Mouse (Mus musculus) heart, postnatal 10 days (tissue): ENCODE data around the gene Ptgds. TPM values are rescaled to one million over a fixed set of nuclear protein-coding genes. Genes with fewer than 3 reads are reported as not detected.

Experiments
- DNase-seq, 2 experiments: peaks; one replicate each; pipeline ENCODE4 v3.0.0; 2021
- intact Hi-C: fragments of 180-260 bp; cut with DNase I; formaldehyde crosslinking; loops from one replicate; pipeline ENCODE4 v1.15.1; 2025
- microRNA-seq, 2 experiments: library from miRNA; unstranded; fragments of <30 nt; microRNA quantifications; one replicate each; pipeline ENCODE4 v1.2.0; 2022
- total RNA-seq, 2 experiments: library from RNA; stranded (reverse); gene quantifications; 2 replicates each; pipeline ENCODE4 v1.2.3; 2021

Ptgds gene
- total RNA-seq, 2 experiments from 2014 or later, result 75.1 to 110 TPM

DNA sequence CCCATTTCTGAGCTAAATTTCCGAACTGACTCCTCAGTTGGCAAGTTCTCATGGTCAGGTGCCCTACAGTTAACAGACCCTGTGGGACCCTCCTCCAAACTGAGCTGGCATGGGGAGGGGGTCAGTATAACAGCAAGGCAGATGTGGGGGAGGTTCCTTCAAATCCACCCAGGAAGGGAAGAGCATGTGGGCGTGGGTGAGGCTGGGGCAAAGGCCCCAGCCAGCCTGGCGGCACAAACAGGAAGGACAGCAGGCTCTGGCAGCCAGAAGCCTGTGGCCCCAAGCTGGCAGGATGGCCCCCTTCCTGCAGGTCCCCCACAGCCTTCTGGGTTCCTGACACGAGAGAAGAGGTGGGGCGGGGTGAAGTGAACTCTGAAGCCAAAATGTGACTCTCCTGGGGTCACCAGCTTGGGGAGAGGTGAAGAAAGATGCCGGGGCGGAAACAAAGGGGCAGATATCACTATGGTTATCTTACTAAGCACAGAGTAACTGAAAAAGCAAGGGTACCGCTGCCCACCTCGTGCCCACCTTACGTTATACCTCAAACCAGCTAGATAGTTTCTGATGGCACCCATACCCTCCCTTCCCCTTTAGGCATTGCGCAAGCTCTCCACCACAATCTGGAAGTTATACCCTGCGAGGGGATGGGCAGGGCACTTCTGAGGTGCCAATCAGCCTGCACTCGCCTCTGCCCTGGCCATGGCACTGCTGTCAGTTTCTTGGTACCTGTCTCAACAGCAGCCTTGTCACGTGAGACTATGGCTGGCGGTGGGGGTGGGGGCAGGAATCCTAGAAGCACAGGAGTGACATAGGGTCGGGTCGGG, 47.0 kb downstream of the Ptgds start, which contains the start of gene Fut7:
Gene Fut7 (plus strand): TSS at position 681 of the 824 bp plus-strand sequence.
- intact Hi-C loops, result loop anchor here (1.0 to 10.0 kb wide), 2 partner anchors 61 to 132 kb away; partner anchors contain the start of gene Edf1
- no peak for DNase-seq

DNA sequence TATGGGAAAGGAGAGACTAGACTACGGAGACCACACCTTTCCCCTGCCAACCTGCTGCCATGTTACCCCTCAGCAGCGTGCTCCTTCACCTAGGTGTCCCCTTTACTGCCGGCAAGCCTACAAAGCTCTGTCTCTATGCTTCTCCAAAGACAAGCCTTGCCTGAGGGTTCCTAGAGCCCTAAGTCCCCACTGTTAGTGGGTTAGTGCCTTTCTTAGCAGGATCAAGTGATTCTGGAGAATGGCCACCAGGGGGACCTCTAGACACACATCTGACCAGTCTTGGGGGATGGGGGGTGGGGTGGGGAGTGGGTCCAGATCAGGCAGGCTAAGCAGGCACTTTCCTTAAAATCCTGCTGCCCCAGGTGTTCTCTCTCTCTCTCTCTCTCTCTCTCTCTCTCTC, 48.0 kb downstream of the Ptgds start:
- intact Hi-C loops, result loop anchor here (1.0 to 10.0 kb wide), 2 partner anchors 61 to 133 kb away; partner anchors contain the start of gene Edf1
- peak; percentile 37 to 61 for DNase-seq

DNA sequence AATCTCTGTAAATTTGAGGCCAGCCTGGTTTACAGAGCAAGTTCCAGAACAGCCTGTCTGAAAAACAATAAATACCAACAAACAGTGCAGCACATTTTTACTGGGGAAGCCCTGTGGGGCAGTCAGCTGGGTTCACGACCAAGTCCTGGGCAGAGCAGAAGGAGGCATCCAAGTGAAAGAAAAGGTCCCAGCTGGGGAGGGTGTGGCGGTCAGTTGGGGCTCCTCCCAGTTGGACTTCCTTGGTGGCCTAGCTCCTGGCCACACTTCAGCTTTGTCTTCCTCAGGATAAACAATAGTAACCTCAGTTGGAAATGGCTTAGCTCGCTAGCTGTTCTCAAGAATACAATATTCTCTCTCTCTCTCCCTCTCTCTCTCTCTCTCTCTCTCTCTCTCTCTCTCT, 52.4 kb downstream of the Ptgds start:
- intact Hi-C loops, result no loop called here
- peak in 1 of 2 experiments; percentile 29 for DNase-seq

Small RNAs within 50 kb of the gene (microRNA-seq; reads per million reads assigned to microRNA genes)
- 0.95 to 1.4 reads per million in 2 experiments for gene Mir3087

Other genes starting within 250 kb of the Ptgds start
- gene Tubb4b, start 245.3 kb downstream of the Ptgds start, total RNA-seq, result 100 to 1,000 TPM; 258 to 286 TPM
- not detected for gene Slc34a3, start 235.7 kb downstream of the Ptgds start, total RNA-seq
- gene Rnf224, start 233.3 kb downstream of the Ptgds start, total RNA-seq, result not detected
- 1 to 10 TPM; 1.3 TPM for gene Rnf208, start 227.8 kb downstream of the Ptgds start, total RNA-seq
- not detected for gene Cysrt1, start 227.6 kb downstream of the Ptgds start, total RNA-seq
- gene AL732309.1, start 223.2 kb downstream of the Ptgds start, total RNA-seq, result 1 to 10 TPM; 1.4 to 1.7 TPM
- gene Tmem203, start 214.6 kb downstream of the Ptgds start, total RNA-seq, result 10 to 100 TPM; 16.4 to 18.2 TPM
- gene Tprn, start 207.4 kb downstream of the Ptgds start, total RNA-seq, result 1 to 10 TPM; 5.0 to 7.5 TPM
- gene Ssna1, start 197.6 kb downstream of the Ptgds start, total RNA-seq, result 10 to 100 TPM; 49.4 to 55.2 TPM
- 10 to 100 TPM; 48.6 to 54.0 TPM for gene Anapc2, start 197.6 kb downstream of the Ptgds start, total RNA-seq
- not detected for gene Tmem210, start 181.9 kb downstream of the Ptgds start, total RNA-seq
- gene Lrrc26, start 180.1 kb downstream of the Ptgds start, total RNA-seq, result not detected
- gene Grin1, start 150.9 kb downstream of the Ptgds start, total RNA-seq, result not detected
- 10 to 100 TPM; 28.2 TPM for gene Man1b1, start 137.7 kb downstream of the Ptgds start, total RNA-seq
- 1 to 10 TPM; 3.6 to 3.8 TPM for gene Dpp7, start 113.7 kb downstream of the Ptgds start, total RNA-seq
- 1 to 10 TPM; 7.1 to 9.4 TPM for gene Uap1l1, start 104.4 kb downstream of the Ptgds start, total RNA-seq
- gene Sapcd2, start 97.7 kb downstream of the Ptgds start, total RNA-seq, result 1 to 10 TPM; 2.8 to 4.7 TPM
- 10 to 100 TPM; 14.9 to 17.2 TPM for gene Entpd2, start 74.2 kb downstream of the Ptgds start, total RNA-seq
- gene Npdc1, start 70.7 kb downstream of the Ptgds start, total RNA-seq, result 10 to 100 TPM; 37.9 to 39.7 TPM
- gene Fut7, start 46.8 kb downstream of the Ptgds start, total RNA-seq, result under 1 TPM in 1 of 2 experiments, not detected in 1; 0.12 TPM
- gene Abca2, start 41.3 kb downstream of the Ptgds start, total RNA-seq, result 10 to 100 TPM; 21.2 to 21.9 TPM
- gene Clic3, start 13.2 kb downstream of the Ptgds start, total RNA-seq, result 1 to 10 TPM; 3.3 to 3.7 TPM
- gene Paxx, start 9.0 kb downstream of the Ptgds start, total RNA-seq, result 10 to 100 TPM; 33.3 to 39.5 TPM
- not detected for gene Lcn12, start 23.9 kb upstream of the Ptgds start, total RNA-seq
- gene Fbxw5, start 30.7 kb upstream of the Ptgds start, total RNA-seq, result 10 to 100 TPM; 93.1 to 93.4 TPM
- gene C8g, start 31.7 kb upstream of the Ptgds start, total RNA-seq, result under 1 TPM; 0.52 to 0.53 TPM
- 10 to 100 TPM; 16.1 to 18.3 TPM for gene Traf2, start 76.9 kb upstream of the Ptgds start, total RNA-seq
- gene Edf1, start 87.8 kb upstream of the Ptgds start, total RNA-seq, result 100 to 1,000 TPM; 188 to 189 TPM
- 1 to 10 TPM; 1.8 to 2.2 TPM for gene Mamdc4, start 104.8 kb upstream of the Ptgds start, total RNA-seq
- gene Phpt1, start 105.2 kb upstream of the Ptgds start, total RNA-seq, result 100 to 1,000 TPM in 1 of 2 experiments, 10 to 100 TPM in 1; 93.8 to 101 TPM
- under 1 TPM; 0.10 to 0.12 TPM for gene Ajm1, start 111.7 kb upstream of the Ptgds start, total RNA-seq
- 10 to 100 TPM; 49.4 to 57.6 TPM for gene Rabl6, start 138.5 kb upstream of the Ptgds start, total RNA-seq
- not detected for gene Ccdc183, start 147.6 kb upstream of the Ptgds start, total RNA-seq
- gene Tmem141, start 152.0 kb upstream of the Ptgds start, total RNA-seq, result 10 to 100 TPM; 22.1 to 24.6 TPM
- 1 to 10 TPM; 2.7 to 3.7 TPM for gene Fcna, start 158.0 kb upstream of the Ptgds start, total RNA-seq
- 1 to 10 TPM in 1 of 2 experiments, under 1 TPM in 1; 0.99 to 1.0 TPM for gene Lcn8, start 183.1 kb upstream of the Ptgds start, total RNA-seq
- gene Lcn5, start 187.9 kb upstream of the Ptgds start, total RNA-seq, result not detected
- gene Lcn6, start 206.7 kb upstream of the Ptgds start, total RNA-seq, result not detected
- not detected for gene Lcn10, start 212.7 kb upstream of the Ptgds start, total RNA-seq
- gene Obp2a, start 230.0 kb upstream of the Ptgds start, total RNA-seq, result not detected
- gene Bmyc, start 236.7 kb upstream of the Ptgds start, total RNA-seq, result 10 to 100 TPM; 14.6 to 15.6 TPM